Mouse (Mus musculus) small intestine, adult 2 months (tissue): Measurements from ENCODE around the gene Adat3. TPM values are rescaled to one million over a fixed set of nuclear protein-coding genes. Genes with fewer than 3 reads are reported as not detected.
A peak's percentile ranks its signal among the peaks of the same experiment; 100 is the strongest.

ENCODE experiments used
- H3K27ac ChIP-seq: fragments of 200-500 bp; 2 replicates; pipeline ENCODE4 v1.5.1; 2012; ENCODE audit warnings: low read depth, low read length, control low read depth, inconsistent platforms; ENCODE audit not compliant: insufficient read depth
- H3K27me3 ChIP-seq: fragments of 200-500 bp; 2 replicates; pipeline ENCODE4 v1.6.1; 2012; ENCODE audit warnings: mild to moderate bottlenecking, moderate library complexity, low read length, inconsistent platforms; ENCODE audit not compliant: control insufficient read depth, insufficient read depth
- H3K36me3 ChIP-seq: fragments of 200-500 bp; 2 replicates; pipeline ENCODE4 v1.6.1; 2012; ENCODE audit warnings: mild to moderate bottlenecking, low read length, control low read depth, inconsistent platforms; ENCODE audit not compliant: control insufficient read depth, insufficient read depth
- H3K4me1 ChIP-seq: fragments of 200-500 bp; 2 replicates; pipeline ENCODE4 v1.6.1; 2012; ENCODE audit warnings: low read length, inconsistent platforms, mixed read lengths; ENCODE audit not compliant: control insufficient read depth, insufficient read depth, insufficient read length
- H3K4me3 ChIP-seq: fragments of 200-500 bp; 2 replicates; pipeline ENCODE4 v1.5.1; 2012; ENCODE audit warnings: low read depth, mild to moderate bottlenecking, control low read depth, inconsistent platforms, low read length, moderate library complexity
- CTCF ChIP-seq: fragments of 200-500 bp; IDR thresholded peaks from 2 replicates; pipeline ENCODE4 v1.5.1; 2012; ENCODE audit warnings: low read depth, mild to moderate bottlenecking, control low read depth, inconsistent platforms, low read length, moderate library complexity, mixed read lengths; ENCODE audit not compliant: insufficient replicate concordance, insufficient read length; ENCODE audit errors: extremely low read depth
- POLR2A ChIP-seq: fragments of 200-500 bp; IDR thresholded peaks from 2 replicates; pipeline ENCODE4 v1.6.1; 2012; ENCODE audit warnings: low read depth, mild to moderate bottlenecking, control low read depth, inconsistent platforms, low read length, moderate library complexity
- WGBS: fragments of 180-500 bp; shearing (Covaris S2); methylation state at CpG from one replicate; pipeline ENCODE4 v1.1.7; 2018; 5-methylcytosine and 5-hydroxymethylcytosine counted together
- polyA plus RNA-seq: library from polyadenylated mRNA; depleted of rRNA; stranded (reverse); fragments of >200 nt; gene quantifications from 2 replicates; pipeline ENCODE4 v1.2.3, GENCODE M21; 2012

The Adat3 gene
- polyA plus RNA-seq, 1 experiment = 23.9 TPM

DNA sequence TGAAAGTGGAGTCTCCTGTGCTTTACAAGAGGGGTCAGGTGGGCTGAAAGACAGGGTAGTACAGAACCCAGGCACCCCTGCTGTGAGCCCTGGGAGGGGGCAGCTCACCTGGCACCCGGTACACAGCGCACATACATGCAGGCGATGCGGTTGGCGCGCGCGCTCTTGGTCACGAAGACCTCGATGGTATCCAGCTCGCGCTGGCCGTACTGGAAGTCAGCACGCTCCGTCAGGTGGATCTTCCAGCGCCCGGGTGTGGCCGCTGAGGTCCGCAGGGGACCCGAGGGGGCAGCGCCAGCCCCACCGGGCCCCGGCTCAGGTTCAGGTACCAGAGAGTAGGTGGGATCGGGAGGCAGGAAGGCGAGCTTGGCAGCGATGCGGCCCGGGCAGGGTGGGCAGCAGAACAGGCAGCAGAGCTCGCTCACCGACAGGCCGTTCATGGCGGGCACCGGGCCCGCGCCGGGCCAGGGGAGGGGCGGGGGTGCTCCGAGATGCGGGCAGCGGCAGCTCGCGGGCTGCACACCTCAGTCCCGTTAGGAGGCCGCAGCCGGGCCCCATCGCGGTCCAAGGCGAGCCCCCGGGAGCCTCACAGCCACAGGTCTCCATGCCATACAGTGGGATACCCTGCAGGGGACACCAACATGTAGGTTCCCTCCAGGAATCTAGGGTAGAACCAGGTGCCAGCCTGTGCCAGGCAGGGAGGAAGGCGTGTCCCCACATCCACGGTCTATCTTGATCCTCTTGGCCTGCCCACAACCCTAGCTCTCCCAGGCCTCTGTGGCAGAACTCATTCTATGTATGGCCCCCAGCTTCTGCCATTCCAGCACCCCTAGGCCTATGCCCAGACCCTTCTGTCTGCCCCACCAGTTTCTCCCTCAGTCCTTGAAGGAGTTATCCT, 16.0 kb upstream of the Adat3 start:
- Histone ChIP-seq H3K27me3 (no peaks in the 10 kb centered on the region), H3K4me1 (peaks cover 43% of the 10 kb centered on the region), H3K27ac (peak overlapping the region; percentile 33), H3K36me3 (peaks cover 25% of the 10 kb centered on the region; the same call in 1 of the 2 replicates), H3K4me3 (peak overlapping the region; percentile 23)
- WGBS = 88% methylated on average over 44 of the region's 51 CpGs
- no peak for TF ChIP-seq CTCF

GRCm38 (mm10) chr10:80587305-80587657, 15.4 kb upstream of the Adat3 start:
- TF ChIP-seq POLR2A (no peak), CTCF (no peak)
- Histone ChIP-seq H3K27ac (peak overlapping the region; percentile 32), H3K36me3 (peaks cover 25% of the 10 kb centered on the region; the same call in 1 of the 2 replicates), H3K4me3 (no peak overlapping the region), H3K4me1 (peaks cover 43% of the 10 kb centered on the region), H3K27me3 (no peaks in the 10 kb centered on the region)
- 23% methylated on average over 4 of the region's 4 CpGs for WGBS

DNA sequence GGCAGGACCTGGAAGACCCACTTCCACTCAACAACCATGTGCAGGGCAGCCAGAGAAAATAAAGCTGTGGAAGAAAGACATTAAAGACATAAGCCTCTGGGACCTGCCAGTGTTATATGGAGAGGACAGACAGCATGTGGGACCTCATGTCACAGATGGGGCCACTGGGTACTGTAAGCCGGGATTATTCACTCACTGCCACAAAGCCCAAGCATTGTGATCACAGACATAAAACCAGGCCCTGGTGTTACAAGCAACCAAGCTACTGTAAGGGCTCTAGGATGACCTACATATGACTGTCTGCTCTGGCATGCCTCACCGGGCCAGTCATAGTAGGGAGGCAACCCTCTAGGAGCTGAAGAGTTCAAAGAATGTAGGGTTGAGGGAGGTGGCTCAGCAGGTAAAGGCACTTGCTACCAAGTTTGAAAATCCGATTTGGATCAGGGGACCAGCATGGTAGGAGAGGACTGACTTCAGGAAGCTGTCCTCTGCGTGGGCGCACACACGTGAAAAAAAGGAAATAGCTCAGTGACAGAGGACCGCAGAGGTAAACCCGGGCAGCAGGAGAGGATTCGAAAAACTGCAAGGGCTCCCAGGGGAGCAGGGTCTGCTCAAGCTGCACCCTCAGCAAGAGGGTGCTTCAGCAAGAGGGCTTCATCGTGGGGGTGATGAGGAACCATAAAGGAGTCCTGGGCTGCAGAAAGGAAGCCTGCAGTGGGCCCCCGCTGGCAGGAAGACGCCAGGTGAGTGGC, 13.4 kb upstream of the Adat3 start:
- 3% methylated on average over 12 of the region's 12 CpGs for WGBS
- Histone ChIP-seq H3K27ac (peak overlapping the region; percentile 66), H3K36me3 (peaks cover 17% of the 10 kb centered on the region; the same call in 1 of the 2 replicates), H3K4me3 (peak overlapping the region; percentile 98), H3K4me1 (peaks cover 37% of the 10 kb centered on the region), H3K27me3 (no peaks in the 10 kb centered on the region)
- TF ChIP-seq POLR2A (no peak), CTCF (no peak)

- peaks cover 14% of the 10 kb centered on the region; the same call in 1 of the 2 replicates for H3K36me3 ChIP-seq
- no peaks in the 10 kb centered on the region for H3K27me3 ChIP-seq
- under 1% methylated on average over 70 of the region's 73 CpGs for WGBS
- H3K4me3 ChIP-seq = peak within 1 kb of the TSS; percentile 98
- peak; percentile 82 for TF ChIP-seq POLR2A
- no peak for TF ChIP-seq CTCF
- peaks cover 30% of the 10 kb centered on the region for H3K4me1 ChIP-seq
- peak within 1 kb of the TSS; percentile 66 for H3K27ac ChIP-seq
Observed at GRCm38 (mm10) chr10:80589879-80590854, 12.5 kb upstream of the Adat3 start, which contains the start of gene Abhd17a. Gene Abhd17a (minus strand): TSS chr10:80590341.

DNA sequence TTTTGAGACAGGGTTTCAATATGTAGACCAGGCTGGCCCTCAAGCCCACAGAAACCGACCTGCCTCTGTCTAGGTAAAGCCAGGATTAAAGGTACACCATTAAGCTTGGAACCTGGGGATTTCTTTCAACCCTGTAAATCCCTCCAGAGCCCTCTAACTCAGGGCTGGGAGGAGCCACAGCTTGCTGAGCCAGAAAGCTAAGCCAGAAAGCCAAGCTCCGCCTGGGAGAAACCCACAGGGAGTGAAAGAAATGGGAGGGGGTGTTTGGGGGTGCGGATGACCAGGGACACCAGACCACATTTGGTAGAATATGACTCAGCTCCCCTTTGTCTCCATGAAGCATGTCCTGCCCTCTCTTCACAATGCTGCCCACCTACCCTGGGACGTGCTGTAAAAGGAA, 6.4 kb upstream of the Adat3 start:
- H3K4me1 ChIP-seq = peaks cover 3% of the 10 kb centered on the region; the same call in 1 of the 2 replicates
- no peak overlapping the region for H3K4me3 ChIP-seq
- no peaks in the 10 kb centered on the region for H3K27me3 ChIP-seq
- H3K36me3 ChIP-seq = no peaks in the 10 kb centered on the region
- TF ChIP-seq CTCF (no peak), POLR2A (no peak)
- WGBS = 64% methylated on average over 4 of the region's 4 CpGs
- H3K27ac ChIP-seq = no peak overlapping the region

DNA sequence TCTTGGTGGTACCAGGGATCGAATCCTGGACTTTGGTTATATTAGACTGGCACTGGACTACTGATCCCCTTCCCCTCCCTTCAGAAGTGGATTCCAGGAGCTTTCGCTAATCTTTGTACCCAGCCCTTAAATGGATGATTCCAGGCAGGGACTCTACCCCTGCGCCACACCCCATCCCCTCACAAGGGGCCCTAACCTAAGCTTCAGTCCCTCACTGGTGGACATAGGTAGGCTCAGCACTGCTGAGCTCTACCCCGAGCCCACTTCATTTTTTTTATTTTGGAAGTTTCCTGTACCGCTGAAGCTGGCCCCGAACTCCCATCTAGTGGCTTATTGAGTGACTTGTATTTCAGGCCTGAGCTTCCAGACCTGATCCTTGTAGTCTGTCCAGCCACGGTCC, 684 bp downstream of the Adat3 start:
- Histone ChIP-seq H3K27me3 (no peaks in the 10 kb centered on the region), H3K36me3 (peaks cover 13% of the 10 kb centered on the region), H3K27ac (peak overlapping the region; percentile 97), H3K4me1 (peaks cover 39% of the 10 kb centered on the region), H3K4me3 (peak overlapping the region; percentile 82)
- TF ChIP-seq CTCF = no peak
- no peak for TF ChIP-seq POLR2A
- 11% methylated on average over 7 of the region's 7 CpGs for WGBS
